Mouse (Mus musculus) heart, embryonic 14.5 days (tissue): ENCODE measurements around the gene Ctnna3. TPM values are rescaled to one million over a fixed set of nuclear protein-coding genes. Genes with fewer than 3 reads are reported as not detected.
"Not testable (repeated sequence)": the region's sequence is repeated elsewhere in the genome, so short reads cannot be mapped to it uniquely, and the experiment has no call there.

Source experiments
- ATAC-seq: fragments of 200-750 bp; cut with Nextera tagmentation; 2 replicates; pipeline ENCODE4 v1.8.0; 2017; ENCODE audit warnings: low read depth, moderate TSS enrichment; ENCODE audit not compliant: insufficient number of reproducible peaks, insufficient read depth, low FRiP score
- H3K27ac ChIP-seq, 2 experiments: fragments of 200-500 bp in 1 of 2; fragments of 300-500 bp in 1 of 2; sonication (generic) in 1 of 2; replicated peaks in 1 of 2; 2 replicates each; pipeline ENCODE4 v1.5.1; 2012 to 2014; ENCODE audit warnings: low read depth in 2 of 2, low read length in 2 of 2, control low read depth in 1 of 2, mild to moderate bottlenecking in 1 of 2, mixed read lengths in 1 of 2; ENCODE audit not compliant: control insufficient read depth in 1 of 2, insufficient read depth in 1 of 2
- H3K27me3 ChIP-seq: fragments of 300-500 bp; sonication (generic); 2 replicates; pipeline ENCODE4 v1.6.1; 2014; ENCODE audit warnings: mild to moderate bottlenecking, low read length, control low read depth; ENCODE audit not compliant: control insufficient read depth, insufficient read depth
- H3K36me3 ChIP-seq: fragments of 300-500 bp; sonication (generic); 2 replicates; pipeline ENCODE4 v1.6.1; 2014; ENCODE audit warnings: mild to moderate bottlenecking, control low read depth, low read length, mixed read lengths; ENCODE audit not compliant: control insufficient read depth, insufficient read depth
- H3K4me1 ChIP-seq, 2 experiments: fragments of 200-500 bp in 1 of 2; fragments of 300-500 bp in 1 of 2; sonication (generic) in 1 of 2; 2 replicates each; pipeline ENCODE4 v1.6.1; 2012 to 2014; ENCODE audit warnings: low read length in 2 of 2, control low read depth in 1 of 2, mixed read lengths in 1 of 2; ENCODE audit not compliant: control insufficient read depth in 2 of 2, insufficient read depth in 2 of 2
- H3K4me2 ChIP-seq: fragments of 300-500 bp; sonication (generic); 2 replicates; pipeline ENCODE4 v1.6.1; 2014; ENCODE audit warnings: mild to moderate bottlenecking, low read length
- H3K4me3 ChIP-seq, 2 experiments: fragments of 200-500 bp in 1 of 2; fragments of 300-500 bp in 1 of 2; sonication (generic) in 1 of 2; 2 replicates each; pipeline ENCODE4 v1.5.1; 2012 to 2014; ENCODE audit warnings: low read length in 2 of 2, mild to moderate bottlenecking in 2 of 2, control low read depth in 1 of 2, low read depth in 1 of 2, moderate library complexity in 1 of 2; ENCODE audit not compliant: control insufficient read depth in 1 of 2, insufficient read depth in 1 of 2
- H3K9ac ChIP-seq: fragments of 300-500 bp; sonication (generic); 2 replicates; pipeline ENCODE4 v1.6.1; 2014; ENCODE audit warnings: mild to moderate bottlenecking, low read length
- H3K9me3 ChIP-seq: fragments of 300-500 bp; sonication (generic); 2 replicates; pipeline ENCODE4 v1.6.1; 2016; ENCODE audit warnings: low read length, control low read depth; ENCODE audit not compliant: control insufficient read depth
- WGBS: fragments of 180-500 bp; shearing (Covaris S2); extraction: QIAGEN DNeasy Blood & Tissue Kit; methylation state at CpG from one replicate; pipeline ENCODE4 v1.1.7; 2014; 5-methylcytosine and 5-hydroxymethylcytosine counted together
- polyA plus RNA-seq: library from polyadenylated mRNA; unstranded; fragments of >200 nt; fragmentation: Nextera tagmentation; extraction: Ambion mirVana; gene quantifications from 2 replicates; pipeline ENCODE4 v1.2.1, GENCODE M21; 2014

Gene Ctnna3
- polyA plus RNA-seq, 1 experiment from 2014 or later, result 29.4 TPM

DNA sequence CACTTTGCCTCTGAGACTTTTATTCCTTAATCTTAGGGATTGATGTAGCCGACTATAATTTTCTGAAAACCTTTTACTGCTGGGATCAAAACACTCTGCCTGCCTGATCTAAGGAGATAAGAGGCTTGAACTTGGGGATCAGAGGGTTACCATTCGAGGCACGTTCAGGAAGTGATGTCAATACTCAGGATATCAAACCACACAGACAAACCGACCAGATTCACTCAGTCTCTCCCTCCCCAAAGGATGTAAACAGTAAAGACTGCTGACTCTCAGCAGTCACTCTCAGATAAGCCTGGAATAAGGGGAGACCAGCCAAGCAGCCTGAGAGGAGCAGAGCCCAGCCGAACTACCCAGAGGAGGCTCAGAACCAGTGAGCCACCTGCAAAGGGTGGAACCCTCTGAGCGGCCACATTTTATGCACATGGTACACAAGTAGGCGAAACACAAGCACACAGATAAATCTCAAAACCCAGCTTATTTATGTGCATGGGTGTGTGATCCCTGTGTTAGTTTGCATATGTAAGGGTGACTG, 9.9 kb downstream of the Ctnna3 start:
- Histone ChIP-seq H3K36me3 (no peaks in the 10 kb centered on the region), H3K4me2 (no peak overlapping the region), H3K27ac (no peak overlapping the region), H3K9me3 (no peaks in the 10 kb centered on the region), H3K4me1 (no peaks in the 10 kb centered on the region), H3K9ac (no peak overlapping the region), H3K27me3 (no peaks in the 10 kb centered on the region), H3K4me3 (no peak overlapping the region)
- no peak for ATAC-seq
- WGBS, result 53% methylated on average over 7 of the region's 7 CpGs

DNA sequence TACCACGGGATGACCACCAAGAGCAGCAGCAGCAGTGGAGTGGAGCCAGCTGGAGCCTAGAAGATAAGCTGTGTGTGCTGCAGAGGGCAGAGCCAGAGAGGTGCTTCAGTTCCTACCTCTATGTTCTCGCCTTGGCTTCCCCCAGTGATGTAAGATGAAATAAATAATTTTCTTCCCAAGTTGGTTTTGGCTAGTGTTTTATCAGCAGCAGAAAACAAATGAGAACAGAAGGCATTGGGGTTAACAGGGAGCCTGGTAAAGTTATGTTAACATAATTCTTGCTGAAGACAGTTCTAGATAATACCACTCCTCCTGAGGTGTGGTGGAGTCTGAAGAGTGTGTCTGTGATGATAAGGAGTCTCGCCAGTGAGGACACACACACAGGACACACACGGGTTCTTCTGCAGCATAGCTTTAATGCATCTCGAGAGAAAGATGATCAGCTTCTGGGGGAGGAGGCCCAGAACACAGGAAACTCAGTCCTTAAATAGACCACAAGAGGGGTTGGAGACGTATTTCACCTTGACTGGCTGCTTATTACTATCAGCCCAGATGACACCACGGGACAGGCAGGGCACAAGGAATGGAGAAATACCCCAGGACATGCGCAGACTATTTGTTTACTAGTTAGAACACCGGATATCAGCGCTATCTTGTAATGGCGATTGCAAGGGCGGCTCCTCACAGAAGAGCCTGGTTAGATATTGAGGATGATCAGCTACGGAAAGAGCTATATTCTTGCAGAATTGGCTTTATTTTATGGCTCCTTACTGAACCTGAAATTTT, 14.9 kb downstream of the Ctnna3 start:
- H3K27me3 ChIP-seq, ATAC-seq, H3K9me3 ChIP-seq, H3K4me1 ChIP-seq, H3K4me2 ChIP-seq, H3K27ac ChIP-seq, H3K9ac ChIP-seq, H3K4me3 ChIP-seq, H3K36me3 ChIP-seq: not testable (repeated sequence)
- 71% methylated on average over 13 of the region's 13 CpGs for WGBS

DNA sequence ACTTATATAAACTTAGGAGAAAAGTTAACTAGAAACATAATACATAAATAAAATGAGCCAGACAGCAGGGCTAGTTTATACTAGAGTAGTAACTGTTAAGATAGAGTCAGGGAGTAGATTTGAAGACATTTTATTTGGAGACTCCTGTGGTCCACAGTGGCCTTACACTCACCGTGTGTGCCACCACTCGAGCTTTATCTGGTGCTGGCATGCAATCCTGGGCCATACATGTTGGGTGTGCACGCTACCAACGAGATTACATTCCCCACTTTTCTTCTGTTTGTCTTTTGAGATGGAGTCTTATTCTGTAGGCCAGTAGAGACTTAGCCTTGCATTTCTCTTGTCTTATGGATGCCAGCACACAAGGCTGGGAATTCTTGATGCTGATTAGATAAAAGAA, 24.0 kb downstream of the Ctnna3 start:
- Histone ChIP-seq H3K9me3 (no peaks in the 10 kb centered on the region), H3K9ac (no peak overlapping the region), H3K36me3 (no peaks in the 10 kb centered on the region), H3K4me1 (peaks cover 6 to 20% of the 10 kb centered on the region in 2 experiments; a peak in 3 of 4 replicates), H3K4me2 (no peak overlapping the region), H3K27ac (no peak overlapping the region), H3K27me3 (no peaks in the 10 kb centered on the region), H3K4me3 (no peak overlapping the region)
- ATAC-seq, result no peak
- 72% methylated on average over 4 of the region's 4 CpGs for WGBS

DNA sequence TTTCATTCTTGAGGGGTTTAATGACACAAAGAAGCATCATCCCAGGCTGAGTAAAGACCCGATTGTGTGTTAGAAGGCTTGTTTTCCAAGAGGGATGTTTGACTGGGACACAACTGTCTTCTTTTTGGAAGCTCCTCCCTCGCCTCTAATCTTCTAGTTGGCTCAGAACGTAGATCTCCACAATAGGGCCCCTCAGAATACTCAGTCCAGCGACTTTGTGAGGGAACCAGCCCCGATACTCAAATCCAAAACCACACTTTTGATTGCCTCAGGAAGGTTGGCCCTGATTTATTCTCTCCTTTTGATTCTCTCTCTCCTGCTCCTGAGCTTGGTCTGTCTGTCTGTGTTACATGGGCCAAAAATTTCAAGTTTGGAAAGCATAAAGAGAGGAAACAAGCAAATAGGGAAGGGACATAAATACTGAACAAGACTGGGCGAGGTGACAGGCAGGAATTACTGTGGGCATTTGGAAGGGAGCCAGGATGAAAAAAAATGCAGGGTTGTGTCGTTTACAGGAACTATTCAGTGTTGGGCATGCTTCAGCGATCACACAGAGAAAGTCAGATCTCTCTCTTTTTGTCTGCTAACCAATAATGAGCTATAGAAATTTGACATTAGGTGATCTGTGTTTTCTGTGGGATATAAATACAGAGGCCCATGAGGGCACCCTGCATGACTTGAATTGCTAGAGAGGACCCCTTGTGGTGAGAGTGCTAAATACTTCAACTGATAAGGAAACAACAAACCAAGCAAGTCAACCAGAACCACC, 25.4 kb downstream of the Ctnna3 start:
- Histone ChIP-seq H3K9ac (peak overlapping the region; percentile 52; the same call in 1 of the 2 replicates), H3K27me3 (no peaks in the 10 kb centered on the region), H3K4me3 (no peak overlapping the region), H3K9me3 (no peaks in the 10 kb centered on the region), H3K4me1 (peaks cover 6 to 20% of the 10 kb centered on the region in 2 experiments; a peak in 3 of 4 replicates), H3K4me2 (peak overlapping the region; percentile 34), H3K36me3 (no peaks in the 10 kb centered on the region), H3K27ac (peak overlapping the region; percentile 88 to 93)
- 42% methylated on average over 8 of the region's 8 CpGs for WGBS
- ATAC-seq, result no peak

DNA sequence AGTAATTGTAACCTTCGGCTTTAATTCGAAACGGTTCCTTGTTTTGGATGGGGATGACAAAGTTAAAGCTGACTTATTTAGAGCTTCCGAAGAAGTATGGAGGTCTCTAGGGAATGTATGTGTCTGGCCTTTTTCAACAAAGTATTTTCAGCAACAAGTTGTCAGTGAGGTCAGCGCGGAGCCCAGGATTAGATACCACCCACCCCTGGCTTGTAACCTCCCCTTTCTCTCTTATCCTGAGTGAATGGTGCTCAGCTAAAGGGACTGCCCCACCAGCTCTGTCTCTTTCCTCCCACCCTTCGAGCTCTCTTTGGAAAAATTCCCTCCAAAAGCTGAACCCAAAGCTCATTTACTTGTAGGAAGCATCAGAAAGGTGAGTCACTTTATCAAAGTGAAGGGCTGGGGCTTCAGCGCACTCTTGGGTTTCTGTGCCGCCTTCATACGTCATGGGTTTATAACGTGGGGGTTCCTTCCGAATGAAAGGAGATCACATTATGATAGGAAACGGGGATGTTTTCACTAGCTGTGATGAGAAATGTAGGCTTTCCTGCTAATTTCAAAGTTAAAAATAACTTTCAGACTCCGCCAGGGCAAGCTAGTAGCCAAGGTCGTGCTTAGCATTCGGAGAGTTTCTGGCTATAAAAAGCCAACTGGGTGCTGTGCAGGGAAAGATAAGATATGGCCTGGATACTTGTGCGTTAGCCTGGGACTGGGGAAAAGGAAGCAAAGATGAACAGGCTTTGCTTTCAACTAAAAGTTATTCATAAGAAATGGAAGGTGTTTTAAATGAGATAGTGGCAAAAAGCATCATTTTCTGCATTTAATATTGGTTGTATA, 27.6 kb downstream of the Ctnna3 start:
- H3K9me3 ChIP-seq, result no peaks in the 10 kb centered on the region
- peak overlapping the region; percentile 43 to 69 for H3K4me3 ChIP-seq
- peak overlapping the region; percentile 76 for H3K4me2 ChIP-seq
- peak overlapping the region; percentile 73 for H3K9ac ChIP-seq
- peak overlapping the region; percentile 93 to 100 for H3K27ac ChIP-seq
- WGBS, result 3% methylated on average over 17 of the region's 17 CpGs
- no peaks in the 10 kb centered on the region for H3K27me3 ChIP-seq
- H3K4me1 ChIP-seq, result peaks cover 6 to 27% of the 10 kb centered on the region in 2 experiments; a peak in 3 of 4 replicates
- H3K36me3 ChIP-seq, result no peaks in the 10 kb centered on the region
- peak; percentile 88 for ATAC-seq

DNA sequence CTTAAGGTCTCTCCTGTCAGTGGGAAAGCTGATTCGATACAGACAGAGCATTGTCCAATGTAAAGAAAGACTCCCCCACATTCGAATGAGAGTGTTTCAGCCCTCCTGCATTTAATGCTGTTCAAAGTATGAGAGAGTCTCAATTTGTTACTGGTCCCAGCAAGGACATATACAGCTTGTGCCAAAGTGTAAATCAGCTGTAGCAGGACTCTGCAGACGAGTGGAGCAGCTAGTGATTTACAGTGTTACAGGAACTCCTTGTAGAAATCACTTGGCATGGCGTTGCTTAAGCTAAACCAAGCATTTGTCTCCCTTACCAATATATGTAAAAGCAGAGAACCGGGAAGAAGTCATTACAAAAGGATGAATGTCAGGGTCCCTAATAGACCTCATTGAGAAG, 31.0 kb downstream of the Ctnna3 start:
- H3K9ac ChIP-seq, result peak overlapping the region; percentile 73
- peak overlapping the region; percentile 57 to 58; a peak in 3 of 4 replicates for H3K27ac ChIP-seq

DNA sequence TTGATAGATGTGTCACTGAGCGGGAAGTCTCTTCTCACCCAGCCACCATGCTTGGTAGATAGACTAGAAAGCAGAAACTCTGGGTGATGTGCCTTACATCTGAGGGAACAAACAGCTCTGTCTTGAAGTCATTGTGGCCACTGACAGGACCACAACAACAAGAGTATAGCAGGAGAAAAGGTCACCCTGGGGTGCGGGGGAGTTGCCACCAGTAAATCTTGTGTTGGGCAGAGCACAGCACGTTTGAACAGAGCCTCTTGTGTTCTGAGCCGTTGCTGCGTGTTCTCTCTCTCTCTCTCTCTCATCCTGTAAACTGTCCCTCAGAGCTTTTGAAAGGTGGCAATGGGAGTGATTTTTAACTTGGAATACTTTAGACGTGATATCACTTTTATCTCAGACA, 42.6 kb downstream of the Ctnna3 start:
- WGBS, result 38% methylated on average over 6 of the region's 6 CpGs
- no peak for ATAC-seq
- Histone ChIP-seq H3K9me3 (no peaks in the 10 kb centered on the region), H3K27me3 (no peaks in the 10 kb centered on the region), H3K27ac (peak overlapping the region; percentile 42 to 67), H3K4me3 (no peak overlapping the region), H3K9ac (0 out of 2 replicates have a peak overlapping the region, but pooled peaks have one; percentile 23), H3K4me1 (peaks cover 19 to 46% of the 10 kb centered on the region in 2 experiments), H3K4me2 (no peak overlapping the region), H3K36me3 (0 out of 2 replicates have a peak, but pooled peaks cover 3% of the 10 kb centered on the region)

More for the DNA sequence above, 31.0 kb downstream of the Ctnna3 start:
- no peaks in the 10 kb centered on the region for H3K9me3 ChIP-seq
- peak overlapping the region; percentile 76 for H3K4me2 ChIP-seq
- peaks cover under 1 to 14% of the 10 kb centered on the region in 2 experiments; a peak in 3 of 4 replicates for H3K4me1 ChIP-seq
- H3K27me3 ChIP-seq, result no peaks in the 10 kb centered on the region
- H3K4me3 ChIP-seq, result peak overlapping the region in 1 of 2 experiments; percentile 5; a peak in 1 of 4 replicates
- no peak for ATAC-seq
- H3K36me3 ChIP-seq, result peaks cover 9% of the 10 kb centered on the region
- 55% methylated on average over 5 of the region's 5 CpGs for WGBS
